Mouse (Mus musculus) bone marrow, adult 2 months (tissue): Measurements from ENCODE around the gene Klhl40.

Source experiments
- CTCF ChIP-seq: fragments of 200-500 bp; IDR thresholded peaks from 2 replicates; pipeline ENCODE4 v1.5.1; 2011; ENCODE audit warnings: low read length, control low read depth; ENCODE audit not compliant: control insufficient read depth, insufficient read depth
- POLR2A ChIP-seq: fragments of 200-500 bp; IDR thresholded peaks from 2 replicates; pipeline ENCODE4 v1.6.1; 2011; ENCODE audit warnings: low read depth, mild to moderate bottlenecking, control low read depth, low read length, borderline replicate concordance; ENCODE audit not compliant: control insufficient read depth

- TF ChIP-seq CTCF: no peak
- TF ChIP-seq POLR2A: no peak
These were observed 14.6 kb upstream of the Klhl40 start for GRCm38 (mm10) chr9:121762761-121763160.
